Mouse (Mus musculus): Measurements from ENCODE around the gene Tpm4. TPM values are rescaled to one million over a fixed set of nuclear protein-coding genes. Genes with fewer than 3 reads are reported as not detected.
"Not testable (repeated sequence)": the region's sequence is repeated elsewhere in the genome, so short reads cannot be mapped to it uniquely, and the experiment has no call there.

The Tpm4 gene
- 749 and 797 TPM in 2 replicates for polyA plus RNA-seq (2016; fragmentation: Nextera tagmentation; extraction: Ambion mirVana)

GRCm38 (mm10) chr8:72134756-72135445 is at the start of gene Tpm4:
Gene Tpm4 (plus strand): TSS chr8:72134975.
- Histone ChIP-seq H3K4me3 (peak within 1 kb of the TSS; percentile 92), H3K27ac (replicated peaks) (peak within 1 kb of the TSS; percentile 100), H3K27me3 (replicated peaks; ENCODE audit: low read depth, poor library complexity, severe bottlenecking) (no peaks in the 10 kb centered on the region), H3K36me3 (replicated peaks) (peaks cover 25% of the 10 kb centered on the region), H3K9me3 (no peaks in the 10 kb centered on the region), H3K4me1 (peaks cover 48% of the 10 kb centered on the region)
- 1% methylated on average over 49 of the region's 49 CpGs for WGBS
- peak; percentile 93 for DNase-seq (ENCODE audit: low spot score)

- H3K27ac ChIP-seq (replicated peaks); H3K4me1 ChIP-seq; H3K4me3 ChIP-seq; H3K36me3 ChIP-seq (replicated peaks); H3K9me3 ChIP-seq; H3K27me3 ChIP-seq (replicated peaks; ENCODE audit: low read depth, poor library complexity, severe bottlenecking); DNase-seq (ENCODE audit: low spot score): not testable (repeated sequence)
- 87% methylated on average over 3 of the region's 3 CpGs for WGBS
Observed at GRCm38 (mm10) chr8:72087611-72088010, 47.2 kb upstream of the Tpm4 start.

- not testable (repeated sequence) for H3K4me1 ChIP-seq; H3K36me3 ChIP-seq (replicated peaks); H3K9me3 ChIP-seq; H3K27ac ChIP-seq (replicated peaks); H3K4me3 ChIP-seq; DNase-seq (ENCODE audit: low spot score); H3K27me3 ChIP-seq (replicated peaks; ENCODE audit: low read depth, poor library complexity, severe bottlenecking)
Observed at GRCm38 (mm10) chr8:72096721-72097120, 38.1 kb upstream of the Tpm4 start.

GRCm38 (mm10) chr8:72099377-72100103 is 35.2 kb upstream of the Tpm4 start:
- H3K36me3 ChIP-seq (replicated peaks); H3K9me3 ChIP-seq; H3K4me3 ChIP-seq; H3K4me1 ChIP-seq; H3K27ac ChIP-seq (replicated peaks); H3K27me3 ChIP-seq (replicated peaks; ENCODE audit: low read depth, poor library complexity, severe bottlenecking); DNase-seq (ENCODE audit: low spot score): not testable (repeated sequence)
- WGBS = 57% methylated on average over 6 of the region's 7 CpGs

GRCm38 (mm10) chr8:72105165-72105564 is 29.6 kb upstream of the Tpm4 start:
- H3K4me1 ChIP-seq = no peaks in the 10 kb centered on the region
- peaks cover 7% of the 10 kb centered on the region for H3K9me3 ChIP-seq
- no peaks in the 10 kb centered on the region for H3K36me3 ChIP-seq (replicated peaks)
- DNase-seq (ENCODE audit: low spot score) = no peak
- no peak overlapping the region for H3K27ac ChIP-seq (replicated peaks)
- H3K27me3 ChIP-seq (replicated peaks; ENCODE audit: low read depth, poor library complexity, severe bottlenecking) = no peaks in the 10 kb centered on the region
- 24% methylated on average over 4 of the region's 4 CpGs for WGBS
- H3K4me3 ChIP-seq = no peak overlapping the region

- Histone ChIP-seq H3K9me3 (peaks cover 7% of the 10 kb centered on the region), H3K36me3 (replicated peaks) (no peaks in the 10 kb centered on the region), H3K27ac (replicated peaks) (no peak within 1 kb of the TSS), H3K27me3 (replicated peaks; ENCODE audit: low read depth, poor library complexity, severe bottlenecking) (no peaks in the 10 kb centered on the region), H3K4me3 (no peak within 1 kb of the TSS), H3K4me1 (no peaks in the 10 kb centered on the region)
- 84% methylated on average over 3 of the region's 3 CpGs for WGBS
- no peak for DNase-seq (ENCODE audit: low spot score)
Observed at GRCm38 (mm10) chr8:72106740-72107139, 28.0 kb upstream of the Tpm4 start, which contains the start of gene Olfr374. Gene Olfr374 (plus strand): TSS chr8:72107040.

GRCm38 (mm10) chr8:72110876-72111275 is 23.9 kb upstream of the Tpm4 start:
- H3K9me3 ChIP-seq = 0 out of 2 replicates have a peak, but pooled peaks cover 2% of the 10 kb centered on the region
- H3K27ac ChIP-seq (replicated peaks) = no peak overlapping the region
- no peaks in the 10 kb centered on the region for H3K36me3 ChIP-seq (replicated peaks)
- H3K4me1 ChIP-seq = no peaks in the 10 kb centered on the region
- no peak for DNase-seq (ENCODE audit: low spot score)
- no peak overlapping the region for H3K4me3 ChIP-seq
- 79% methylated on average over 6 of the region's 6 CpGs for WGBS
- H3K27me3 ChIP-seq (replicated peaks; ENCODE audit: low read depth, poor library complexity, severe bottlenecking) = no peaks in the 10 kb centered on the region

- DNase-seq (ENCODE audit: low spot score) = no peak
- no peak overlapping the region for H3K4me3 ChIP-seq
- 0 out of 2 replicates have a peak, but pooled peaks cover 2% of the 10 kb centered on the region for H3K9me3 ChIP-seq
- no peaks in the 10 kb centered on the region for H3K27me3 ChIP-seq (replicated peaks; ENCODE audit: low read depth, poor library complexity, severe bottlenecking)
- H3K27ac ChIP-seq (replicated peaks) = no peak overlapping the region
- H3K4me1 ChIP-seq = no peaks in the 10 kb centered on the region
- 67% methylated on average over 3 of the region's 3 CpGs for WGBS
- no peaks in the 10 kb centered on the region for H3K36me3 ChIP-seq (replicated peaks)
Observed at GRCm38 (mm10) chr8:72112486-72112885, 22.3 kb upstream of the Tpm4 start.

GRCm38 (mm10) chr8:72115202-72115601 is 19.6 kb upstream of the Tpm4 start:
- no peaks in the 10 kb centered on the region for H3K36me3 ChIP-seq (replicated peaks)

GRCm38 (mm10) chr8:72118616-72119015 is 16.2 kb upstream of the Tpm4 start:
- Histone ChIP-seq H3K36me3 (replicated peaks) (no peaks in the 10 kb centered on the region), H3K27me3 (replicated peaks; ENCODE audit: low read depth, poor library complexity, severe bottlenecking) (no peaks in the 10 kb centered on the region), H3K9me3 (no peaks in the 10 kb centered on the region), H3K4me1 (peaks cover 17% of the 10 kb centered on the region), H3K27ac (replicated peaks) (no peak overlapping the region), H3K4me3 (no peak overlapping the region)
- no peak for DNase-seq (ENCODE audit: low spot score)
- WGBS = 55% methylated on average over 4 of the region's 4 CpGs

More at GRCm38 (mm10) chr8:72115202-72115601, 19.6 kb upstream of the Tpm4 start:
- Histone ChIP-seq H3K4me3 (no peak overlapping the region), H3K27me3 (replicated peaks; ENCODE audit: low read depth, poor library complexity, severe bottlenecking) (no peaks in the 10 kb centered on the region), H3K9me3 (0 out of 2 replicates have a peak, but pooled peaks cover 2% of the 10 kb centered on the region), H3K27ac (replicated peaks) (no peak overlapping the region), H3K4me1 (no peaks in the 10 kb centered on the region)
- 94% methylated on average over 2 of the region's 2 CpGs for WGBS
- no peak for DNase-seq (ENCODE audit: low spot score)

GRCm38 (mm10) chr8:72121486-72121885 is 13.3 kb upstream of the Tpm4 start:
- Histone ChIP-seq H3K4me1 (peaks cover 17% of the 10 kb centered on the region), H3K27ac (replicated peaks) (peak overlapping the region; percentile 66; the same call in 1 of the 2 replicates)
- not testable (repeated sequence) for H3K4me3 ChIP-seq; H3K27me3 ChIP-seq (replicated peaks; ENCODE audit: low read depth, poor library complexity, severe bottlenecking); H3K36me3 ChIP-seq (replicated peaks); H3K9me3 ChIP-seq
- WGBS = 48% methylated on average over 3 of the region's 3 CpGs
- peak; percentile 13 for DNase-seq (ENCODE audit: low spot score)

- DNase-seq (ENCODE audit: low spot score) = peak; percentile 47
- H3K4me3 ChIP-seq = no peak overlapping the region
- no peaks in the 10 kb centered on the region for H3K27me3 ChIP-seq (replicated peaks; ENCODE audit: low read depth, poor library complexity, severe bottlenecking)
- no peaks in the 10 kb centered on the region for H3K9me3 ChIP-seq
- H3K36me3 ChIP-seq (replicated peaks) = no peaks in the 10 kb centered on the region
- peaks cover 17% of the 10 kb centered on the region for H3K4me1 ChIP-seq
- H3K27ac ChIP-seq (replicated peaks) = peak overlapping the region; percentile 66; the same call in 1 of the 2 replicates
- 24% methylated on average over 1 of the region's 1 CpGs for WGBS
Observed at GRCm38 (mm10) chr8:72121997-72122396, 12.8 kb upstream of the Tpm4 start.

- H3K36me3 ChIP-seq (replicated peaks) = no peaks in the 10 kb centered on the region
- WGBS = 90% methylated on average over 1 of the region's 1 CpGs
- H3K27me3 ChIP-seq (replicated peaks; ENCODE audit: low read depth, poor library complexity, severe bottlenecking) = no peaks in the 10 kb centered on the region
- DNase-seq (ENCODE audit: low spot score) = no peak
- H3K4me1 ChIP-seq = peaks cover 17% of the 10 kb centered on the region
- no peaks in the 10 kb centered on the region for H3K9me3 ChIP-seq
- no peak overlapping the region for H3K4me3 ChIP-seq
- H3K27ac ChIP-seq (replicated peaks) = no peak overlapping the region
Observed at GRCm38 (mm10) chr8:72127834-72128233, 6.9 kb upstream of the Tpm4 start.
